Mouse (Mus musculus) neural tube, embryonic 12.5 days (tissue): ENCODE measurements around the gene Clns1a. TPM values are rescaled to one million over a fixed set of nuclear protein-coding genes. Genes with fewer than 3 reads are reported as not detected.

Experiments used
- ATAC-seq: fragments of 200-750 bp; cut with Nextera tagmentation; 2 replicates; pipeline ENCODE4 v1.8.0; 2017; ENCODE audit warnings: low read depth, mild to moderate bottlenecking, moderate TSS enrichment, moderate library complexity; ENCODE audit not compliant: low FRiP score
- H3K27ac ChIP-seq: fragments of 300-500 bp; sonication (generic); 2 replicates; pipeline ENCODE4 v1.5.1; 2016
- H3K27me3 ChIP-seq: fragments of 300-500 bp; sonication (generic); replicated peaks from 2 replicates; pipeline ENCODE4 v1.6.1; 2016; ENCODE audit warnings: mild to moderate bottlenecking
- H3K36me3 ChIP-seq: fragments of 300-500 bp; sonication (generic); 2 replicates; pipeline ENCODE4 v1.6.1; 2016; ENCODE audit warnings: mild to moderate bottlenecking
- H3K4me1 ChIP-seq: fragments of 300-500 bp; sonication (generic); 2 replicates; pipeline ENCODE4 v1.6.1; 2016
- H3K4me2 ChIP-seq: fragments of 300-500 bp; sonication (generic); replicated peaks from 2 replicates; pipeline ENCODE4 v1.6.1; 2016; ENCODE audit warnings: mild to moderate bottlenecking
- H3K4me3 ChIP-seq: fragments of 300-500 bp; sonication (generic); 2 replicates; pipeline ENCODE4 v1.5.1; 2016
- H3K9ac ChIP-seq: fragments of 300-500 bp; sonication (generic); 2 replicates; pipeline ENCODE4 v1.6.1; 2016; ENCODE audit warnings: mild to moderate bottlenecking
- H3K9me3 ChIP-seq: fragments of 300-500 bp; sonication (generic); 2 replicates; pipeline ENCODE4 v1.6.1; 2016; ENCODE audit warnings: mild to moderate bottlenecking
- WGBS: fragments of 180-500 bp; shearing (Covaris S2); methylation state at CpG from one replicate; pipeline ENCODE4 v1.1.7; 2016; 5-methylcytosine and 5-hydroxymethylcytosine counted together
- polyA plus RNA-seq: library from polyadenylated mRNA; unstranded; fragments of >200 nt; fragmentation: Nextera tagmentation; extraction: Ambion mirVana; gene quantifications from 2 replicates; pipeline ENCODE4 v1.2.1, GENCODE M21; 2016

The Clns1a gene
- polyA plus RNA-seq: 215 and 225 TPM in 2 replicates

DNA sequence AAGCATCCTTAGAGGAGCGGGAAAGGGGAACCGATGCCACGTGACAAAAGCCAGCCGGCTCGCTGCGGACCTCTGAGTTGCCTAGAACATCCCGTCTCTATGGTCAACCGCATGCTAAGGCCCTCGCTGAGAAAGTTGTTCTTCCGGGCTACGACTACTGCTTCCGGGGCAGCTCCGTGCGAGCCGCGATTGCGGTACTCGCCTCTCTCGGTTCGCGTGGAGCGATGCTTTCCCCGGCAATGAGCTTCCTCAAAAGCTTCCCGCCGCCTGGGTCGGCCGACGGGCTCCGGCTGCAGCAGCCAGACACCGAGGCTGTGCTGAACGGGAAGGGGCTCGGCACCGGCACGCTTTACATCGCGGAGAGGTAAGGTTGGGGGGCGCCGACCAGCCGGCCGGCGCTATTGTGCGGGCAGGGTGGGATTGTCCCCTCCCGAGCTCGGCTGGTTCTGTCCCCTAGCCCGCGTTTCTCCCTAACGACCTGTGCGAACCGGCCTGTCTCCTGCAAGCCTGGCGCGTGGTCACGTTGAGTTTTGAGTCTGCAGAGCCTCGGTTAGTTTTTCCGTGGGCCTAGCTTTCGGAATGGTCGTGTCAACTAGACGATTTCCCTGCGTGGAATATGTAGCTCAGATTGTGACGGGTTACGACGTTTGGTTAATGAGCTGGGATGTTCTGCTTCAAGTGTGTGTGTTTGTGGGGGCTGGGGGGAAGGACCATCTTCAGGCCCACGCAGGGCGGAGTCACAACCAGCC is at the start of gene Clns1a:
Gene Clns1a, plus strand, starts transcription at position 129 of the 749 bp plus-strand sequence.
- Histone ChIP-seq H3K4me3 (peak within 1 kb of the TSS; percentile 95), H3K27me3 (no peaks in the 10 kb centered on the region), H3K9ac (peak within 1 kb of the TSS; percentile 84), H3K9me3 (no peaks in the 10 kb centered on the region), H3K4me2 (peak within 1 kb of the TSS; percentile 87), H3K4me1 (peaks cover 6% of the 10 kb centered on the region), H3K36me3 (peaks cover 10% of the 10 kb centered on the region), H3K27ac (peak within 1 kb of the TSS; percentile 57; the same call in 1 of the 2 replicates)
- WGBS: under 1% methylated on average over 63 of the region's 63 CpGs
- ATAC-seq: peak; percentile 98

DNA sequence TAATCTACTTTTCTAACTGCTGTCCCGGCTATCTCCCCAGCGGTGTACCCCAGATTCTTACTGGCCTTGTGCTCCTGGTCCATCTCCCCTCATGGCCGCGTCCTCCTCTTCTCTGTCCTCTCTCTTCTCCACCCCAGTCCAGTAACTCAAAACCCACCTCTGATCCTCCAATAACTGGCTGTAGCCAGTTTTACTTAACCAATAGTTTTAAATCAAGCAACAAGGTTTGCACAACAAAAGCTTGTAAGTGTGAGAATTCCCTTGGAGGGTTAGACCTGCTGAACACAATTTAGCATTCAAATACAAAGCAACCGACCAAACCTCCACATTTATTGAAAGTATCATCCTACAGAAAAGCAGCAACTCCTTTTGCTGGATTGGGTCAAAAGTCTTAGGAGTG is 48.8 kb upstream of the Clns1a start:
- 85% methylated on average over 5 of the region's 5 CpGs for WGBS

DNA sequence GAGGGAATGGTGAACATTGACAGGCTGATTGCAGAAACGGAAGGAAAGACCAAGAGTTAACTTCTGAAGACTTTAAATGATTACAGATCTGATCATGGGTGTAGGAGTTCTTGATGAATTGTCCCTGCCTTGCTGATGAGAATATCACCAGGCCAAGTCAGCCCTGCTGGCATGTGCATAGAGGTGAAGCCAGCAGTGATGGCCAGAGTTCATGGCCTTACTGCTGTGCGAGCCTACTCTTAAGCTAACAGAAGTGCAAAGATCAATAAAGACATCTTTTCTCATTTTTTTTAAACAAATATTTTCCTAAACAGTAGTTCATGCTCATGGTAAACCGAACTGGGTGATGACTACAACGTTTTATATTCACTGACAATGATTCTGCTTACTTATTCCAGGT is 45.7 kb upstream of the Clns1a start:
- no peak for ATAC-seq
- Histone ChIP-seq H3K4me2 (no peak overlapping the region), H3K9me3 (no peaks in the 10 kb centered on the region), H3K36me3 (peaks cover 17% of the 10 kb centered on the region), H3K27ac (no peak overlapping the region), H3K4me3 (no peak overlapping the region), H3K9ac (no peak overlapping the region), H3K4me1 (no peaks in the 10 kb centered on the region), H3K27me3 (no peaks in the 10 kb centered on the region)
- 91% methylated on average over 4 of the region's 4 CpGs for WGBS

More for the DNA sequence above, 48.8 kb upstream of the Clns1a start:
- H3K36me3 ChIP-seq: no peaks in the 10 kb centered on the region
- no peak for ATAC-seq
- no peaks in the 10 kb centered on the region for H3K9me3 ChIP-seq
- no peak overlapping the region for H3K4me2 ChIP-seq
- no peaks in the 10 kb centered on the region for H3K4me1 ChIP-seq
- no peaks in the 10 kb centered on the region for H3K27me3 ChIP-seq
- H3K9ac ChIP-seq: no peak overlapping the region
- H3K4me3 ChIP-seq: no peak overlapping the region
- H3K27ac ChIP-seq: no peak overlapping the region

GRCm38 (mm10) chr7:97656144-97656543 is 40.3 kb upstream of the Clns1a start:
- 89% methylated on average over 6 of the region's 6 CpGs for WGBS
- H3K9me3 ChIP-seq: no peaks in the 10 kb centered on the region
- H3K27ac ChIP-seq: no peak overlapping the region
- no peak for ATAC-seq
- H3K9ac ChIP-seq: no peak overlapping the region
- peaks cover 30% of the 10 kb centered on the region for H3K36me3 ChIP-seq
- no peaks in the 10 kb centered on the region for H3K27me3 ChIP-seq
- H3K4me2 ChIP-seq: no peak overlapping the region
- no peaks in the 10 kb centered on the region for H3K4me1 ChIP-seq
- H3K4me3 ChIP-seq: no peak overlapping the region

- no peak overlapping the region for H3K9ac ChIP-seq
- H3K4me3 ChIP-seq: no peak overlapping the region
- 94% methylated on average over 4 of the region's 4 CpGs for WGBS
- H3K4me1 ChIP-seq: no peaks in the 10 kb centered on the region
- no peak for ATAC-seq
- H3K9me3 ChIP-seq: no peaks in the 10 kb centered on the region
- no peak overlapping the region for H3K4me2 ChIP-seq
- H3K27ac ChIP-seq: no peak overlapping the region
- no peaks in the 10 kb centered on the region for H3K27me3 ChIP-seq
- H3K36me3 ChIP-seq: peaks cover 35% of the 10 kb centered on the region
Measured at GRCm38 (mm10) chr7:97661634-97662033, 34.8 kb upstream of the Clns1a start.

DNA sequence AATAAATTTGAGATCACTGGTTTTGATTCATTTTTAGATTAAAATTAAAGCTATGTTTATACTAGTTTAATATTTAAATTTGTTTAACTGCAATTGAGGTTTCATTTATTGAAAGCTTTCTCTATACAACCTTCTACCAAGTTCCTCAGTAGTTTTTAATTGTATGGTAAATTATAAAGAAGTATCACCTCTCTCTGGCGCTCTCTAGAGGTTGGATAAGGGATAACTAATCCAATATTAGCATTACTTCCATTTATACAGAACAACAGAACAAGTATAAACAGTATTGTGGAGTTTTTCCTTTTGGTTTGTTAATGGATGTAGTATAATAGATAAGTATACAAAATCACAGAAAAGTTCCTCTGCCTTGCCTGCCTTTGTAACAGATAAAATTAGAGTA is 17.2 kb upstream of the Clns1a start:
- WGBS: 25% methylated on average over 1 of the region's 1 CpGs
- Histone ChIP-seq H3K4me1 (no peaks in the 10 kb centered on the region), H3K27me3 (no peaks in the 10 kb centered on the region), H3K27ac (no peak overlapping the region), H3K36me3 (peaks cover 51% of the 10 kb centered on the region), H3K9ac (no peak overlapping the region), H3K9me3 (no peaks in the 10 kb centered on the region), H3K4me2 (no peak overlapping the region), H3K4me3 (no peak overlapping the region)
- no peak for ATAC-seq

- Histone ChIP-seq H3K9ac (no peak overlapping the region), H3K36me3 (peaks cover 31% of the 10 kb centered on the region), H3K4me1 (no peaks in the 10 kb centered on the region), H3K9me3 (no peaks in the 10 kb centered on the region), H3K27ac (no peak overlapping the region), H3K4me2 (no peak overlapping the region), H3K4me3 (no peak overlapping the region), H3K27me3 (no peaks in the 10 kb centered on the region)
- no peak for ATAC-seq
- WGBS: 93% methylated on average over 2 of the region's 2 CpGs
Measured at GRCm38 (mm10) chr7:97687831-97688230, 8.6 kb upstream of the Clns1a start.

GRCm38 (mm10) chr7:97695441-97695840 is 993 bp upstream of the Clns1a start:
- peak overlapping the region; percentile 87 for H3K4me2 ChIP-seq

DNA sequence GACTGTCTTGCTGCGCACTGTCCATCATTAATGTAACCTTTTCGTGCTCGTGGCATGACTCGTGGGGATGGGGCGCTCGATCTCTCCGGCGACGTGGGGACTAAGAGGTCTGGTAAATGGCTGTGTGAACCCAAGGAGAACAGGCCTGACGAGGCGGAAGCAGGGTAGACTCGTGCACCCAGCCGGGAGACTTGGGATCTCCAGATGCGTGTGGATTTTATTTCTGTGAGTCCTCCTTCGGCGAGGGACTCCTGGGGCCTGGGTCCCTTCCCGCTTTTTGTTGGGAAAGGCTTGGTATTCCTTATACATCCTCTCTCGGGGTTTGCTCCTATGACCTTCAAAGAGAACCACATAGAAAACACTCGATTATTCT is 315 bp upstream of the Clns1a start:
- peak; percentile 65 for ATAC-seq
- H3K9me3 ChIP-seq: no peaks in the 10 kb centered on the region
- H3K4me3 ChIP-seq: peak overlapping the region; percentile 95
- H3K27ac ChIP-seq: peak overlapping the region; percentile 33; the same call in 1 of the 2 replicates
- 37% methylated on average over 19 of the region's 19 CpGs for WGBS
- peak overlapping the region; percentile 44; the same call in 1 of the 2 replicates for H3K9ac ChIP-seq
- H3K4me2 ChIP-seq: peak overlapping the region; percentile 87
- H3K27me3 ChIP-seq: no peaks in the 10 kb centered on the region
- H3K4me1 ChIP-seq: peaks cover 6% of the 10 kb centered on the region
- H3K36me3 ChIP-seq: peaks cover 10% of the 10 kb centered on the region

More at GRCm38 (mm10) chr7:97695441-97695840, 993 bp upstream of the Clns1a start:
- Histone ChIP-seq H3K9ac (no peak overlapping the region), H3K4me1 (peaks cover 6% of the 10 kb centered on the region), H3K36me3 (peaks cover 10% of the 10 kb centered on the region), H3K9me3 (no peaks in the 10 kb centered on the region), H3K4me3 (no peak overlapping the region), H3K27ac (no peak overlapping the region), H3K27me3 (no peaks in the 10 kb centered on the region)
- ATAC-seq: no peak
- 98% methylated on average over 1 of the region's 1 CpGs for WGBS

DNA sequence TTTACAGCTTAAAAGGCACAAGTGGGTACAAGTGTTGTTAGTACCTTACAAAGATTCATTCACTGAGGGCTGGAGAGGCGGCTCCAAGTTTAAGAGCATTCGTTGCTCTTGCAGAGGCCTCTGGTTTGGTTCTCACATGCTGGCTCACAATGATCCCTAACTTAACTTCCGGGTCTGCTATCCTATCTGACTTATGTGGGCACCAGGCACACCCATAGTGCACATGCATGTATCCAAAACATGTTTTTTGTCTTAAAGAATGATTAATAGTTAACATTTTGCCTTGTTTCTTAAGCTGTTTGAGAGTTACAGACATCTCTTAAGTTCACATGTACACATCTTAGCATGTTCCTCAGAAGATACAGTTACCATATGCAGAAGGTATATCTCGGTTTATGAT is 3.7 kb downstream of the Clns1a start:
- no peak overlapping the region for H3K4me2 ChIP-seq
- no peaks in the 10 kb centered on the region for H3K9me3 ChIP-seq
- H3K9ac ChIP-seq: no peak overlapping the region
- no peak overlapping the region for H3K4me3 ChIP-seq
- H3K36me3 ChIP-seq: peaks cover 10% of the 10 kb centered on the region
- 93% methylated on average over 4 of the region's 4 CpGs for WGBS
- peaks cover 6% of the 10 kb centered on the region for H3K4me1 ChIP-seq
- H3K27me3 ChIP-seq: no peaks in the 10 kb centered on the region
- no peak overlapping the region for H3K27ac ChIP-seq
- no peak for ATAC-seq

GRCm38 (mm10) chr7:97701106-97701505 is 4.7 kb downstream of the Clns1a start:
- Histone ChIP-seq H3K27ac (no peak overlapping the region), H3K4me2 (no peak overlapping the region), H3K4me1 (peaks cover 6% of the 10 kb centered on the region), H3K9me3 (no peaks in the 10 kb centered on the region), H3K36me3 (peaks cover 10% of the 10 kb centered on the region), H3K27me3 (no peaks in the 10 kb centered on the region), H3K4me3 (no peak overlapping the region), H3K9ac (no peak overlapping the region)
- 87% methylated on average over 6 of the region's 6 CpGs for WGBS
- no peak for ATAC-seq

- Histone ChIP-seq H3K4me3 (no peak overlapping the region), H3K9ac (no peak overlapping the region), H3K27me3 (no peaks in the 10 kb centered on the region), H3K4me2 (no peak overlapping the region), H3K9me3 (no peaks in the 10 kb centered on the region), H3K27ac (no peak overlapping the region), H3K36me3 (peaks cover 6% of the 10 kb centered on the region), H3K4me1 (no peaks in the 10 kb centered on the region)
- WGBS: 92% methylated on average over 4 of the region's 4 CpGs
- ATAC-seq: no peak
Measured at GRCm38 (mm10) chr7:97707123-97707522, 10.7 kb downstream of the Clns1a start.

DNA sequence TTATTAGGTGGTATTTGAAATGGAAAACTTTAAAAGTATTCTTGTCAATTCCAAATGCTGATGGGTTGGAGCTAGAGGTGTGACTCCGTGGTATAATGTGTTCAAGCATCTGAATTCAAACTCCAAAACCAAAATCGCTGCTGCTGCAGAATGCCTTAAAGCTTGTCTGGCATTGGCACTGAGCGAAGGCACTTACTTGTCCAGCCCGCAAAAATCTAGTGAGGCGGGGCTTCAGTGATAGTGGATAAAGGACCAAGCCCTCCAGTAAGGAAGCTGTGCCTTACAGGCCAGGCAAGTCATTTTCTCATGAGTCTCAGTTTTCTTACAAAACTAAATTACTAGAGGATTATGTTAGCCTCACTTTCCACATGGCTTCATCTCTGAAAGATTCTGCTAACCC is 11.4 kb downstream of the Clns1a start:
- H3K4me2 ChIP-seq: no peak overlapping the region
- no peaks in the 10 kb centered on the region for H3K4me1 ChIP-seq
- no peaks in the 10 kb centered on the region for H3K27me3 ChIP-seq
- no peak for ATAC-seq
- no peak overlapping the region for H3K9ac ChIP-seq
- H3K4me3 ChIP-seq: no peak overlapping the region
- 91% methylated on average over 5 of the region's 5 CpGs for WGBS
- H3K36me3 ChIP-seq: peaks cover 10% of the 10 kb centered on the region
- no peak overlapping the region for H3K27ac ChIP-seq
- no peaks in the 10 kb centered on the region for H3K9me3 ChIP-seq
